Mouse (Mus musculus) intestine, postnatal 0 days (tissue): ENCODE data around the gene Il17c. TPM values are rescaled to one million over a fixed set of nuclear protein-coding genes. Genes with fewer than 3 reads are reported as not detected.

ENCODE experiments used
- ATAC-seq: fragments of 200-750 bp; cut with Nextera tagmentation; 2 replicates; pipeline ENCODE4 v1.8.0; 2017; ENCODE audit warnings: mild to moderate bottlenecking, moderate TSS enrichment, moderate library complexity
- H3K27ac ChIP-seq: fragments of 300-500 bp; sonication (generic); 2 replicates; pipeline ENCODE4 v1.5.1; 2014; ENCODE audit warnings: mild to moderate bottlenecking, low read depth, low read length, moderate library complexity
- H3K27me3 ChIP-seq: fragments of 300-500 bp; sonication (generic); replicated peaks from 2 replicates; pipeline ENCODE4 v1.6.1; 2014; ENCODE audit warnings: low read length, mixed read lengths; ENCODE audit not compliant: control insufficient read depth, insufficient read depth
- H3K36me3 ChIP-seq: fragments of 300-500 bp; sonication (generic); 2 replicates; pipeline ENCODE4 v1.6.1; 2014; ENCODE audit warnings: mild to moderate bottlenecking, moderate library complexity; ENCODE audit not compliant: control insufficient read depth, insufficient read depth
- H3K4me1 ChIP-seq: fragments of 300-500 bp; sonication (generic); replicated peaks from 2 replicates; pipeline ENCODE4 v1.6.1; 2014; ENCODE audit warnings: antibody characterized with exemption, low read length, mixed read lengths; ENCODE audit not compliant: control insufficient read depth, insufficient read depth
- H3K4me2 ChIP-seq: fragments of 300-500 bp; sonication (generic); replicated peaks from 2 replicates; pipeline ENCODE4 v1.6.1; 2014; ENCODE audit warnings: low read depth, mild to moderate bottlenecking, moderate library complexity
- H3K4me3 ChIP-seq: fragments of 300-500 bp; sonication (generic); 2 replicates; pipeline ENCODE4 v1.5.1; 2014; ENCODE audit warnings: low read depth, low read length
- H3K9ac ChIP-seq: fragments of 300-500 bp; sonication (generic); 2 replicates; pipeline ENCODE4 v1.6.1; 2014; ENCODE audit warnings: mild to moderate bottlenecking, low read depth, low read length
- H3K9me3 ChIP-seq: fragments of 300-500 bp; sonication (generic); 2 replicates; pipeline ENCODE4 v1.6.1; 2016; ENCODE audit warnings: mixed run types; ENCODE audit not compliant: control insufficient read depth
- CTCF ChIP-seq: sonication (generic); IDR thresholded peaks from 2 replicates; pipeline ENCODE4 v1.5.1; 2016; ENCODE audit warnings: low read depth, mild to moderate bottlenecking, control low read depth, antibody characterized with exemption, moderate library complexity
- WGBS: fragments of 180-500 bp; shearing (Covaris S2); extraction: QIAGEN DNeasy Blood & Tissue Kit; methylation state at CpG from one replicate; pipeline ENCODE4 v1.1.7; 2014; 5-methylcytosine and 5-hydroxymethylcytosine counted together
- polyA plus RNA-seq: library from polyadenylated mRNA; unstranded; fragments of >200 nt; fragmentation: Nextera tagmentation; extraction: Ambion mirVana; gene quantifications from 2 replicates; pipeline ENCODE4 v1.2.1, GENCODE M21; 2015

Gene Il17c
- polyA plus RNA-seq, 1 experiment from 2014 or later = not detected

- ATAC-seq = no peak
- no peaks in the 10 kb centered on the region for H3K9me3 ChIP-seq
- H3K27ac ChIP-seq = no peak overlapping the region
- peaks cover 3% of the 10 kb centered on the region; the same call in 1 of the 2 replicates for H3K4me1 ChIP-seq
- no peaks in the 10 kb centered on the region for H3K27me3 ChIP-seq
- H3K4me3 ChIP-seq = no peak overlapping the region
- TF ChIP-seq CTCF = no peak
- 84% methylated on average over 1 of the region's 1 CpGs for WGBS
- peaks cover 28% of the 10 kb centered on the region for H3K36me3 ChIP-seq
- H3K9ac ChIP-seq = no peak overlapping the region
- H3K4me2 ChIP-seq = no peak overlapping the region
Measured at GRCm38 (mm10) chr8:122441326-122441725, 19.5 kb downstream of the Il17c start.

- peak overlapping the region; percentile 58 for H3K4me3 ChIP-seq
- H3K9me3 ChIP-seq = no peaks in the 10 kb centered on the region
- no peaks in the 10 kb centered on the region for H3K27me3 ChIP-seq
- peak overlapping the region; percentile 99 for H3K4me2 ChIP-seq
- H3K4me1 ChIP-seq = peaks cover 3% of the 10 kb centered on the region; the same call in 1 of the 2 replicates
- H3K9ac ChIP-seq = peak overlapping the region; percentile 54
- 17% methylated on average over 7 of the region's 7 CpGs for WGBS
- H3K27ac ChIP-seq = no peak overlapping the region; the same call in 1 of the 2 replicates
- peaks cover 19% of the 10 kb centered on the region for H3K36me3 ChIP-seq
- ATAC-seq = no peak
- TF ChIP-seq CTCF = no peak
Measured at GRCm38 (mm10) chr8:122442356-122442755, 20.5 kb downstream of the Il17c start.

- Histone ChIP-seq H3K27ac (peak overlapping the region; percentile 47), H3K27me3 (no peaks in the 10 kb centered on the region), H3K36me3 (peaks cover 17% of the 10 kb centered on the region), H3K4me1 (peaks cover 3% of the 10 kb centered on the region; the same call in 1 of the 2 replicates), H3K9ac (peak overlapping the region; percentile 54), H3K9me3 (no peaks in the 10 kb centered on the region), H3K4me2 (peak overlapping the region; percentile 99), H3K4me3 (peak overlapping the region; percentile 58)
- WGBS = under 1% methylated on average over 12 of the region's 12 CpGs
- ATAC-seq = no peak; the same call in 1 of the 2 replicates
- TF ChIP-seq CTCF = no peak
Measured at GRCm38 (mm10) chr8:122442781-122443180, 21.0 kb downstream of the Il17c start.

GRCm38 (mm10) chr8:122443262-122444006 lies 21.6 kb downstream of the Il17c start, which contains the start of gene Mvd:
Gene Mvd (minus strand): TSS chr8:122443422.
- H3K36me3 ChIP-seq = peaks cover 14% of the 10 kb centered on the region
- peak; percentile 69 for TF ChIP-seq CTCF
- H3K27me3 ChIP-seq = no peaks in the 10 kb centered on the region
- peaks cover 3% of the 10 kb centered on the region; the same call in 1 of the 2 replicates for H3K4me1 ChIP-seq
- peak within 1 kb of the TSS; percentile 93 for H3K27ac ChIP-seq
- WGBS = under 1% methylated on average over 47 of the region's 47 CpGs
- H3K9ac ChIP-seq = peak within 1 kb of the TSS; percentile 64
- H3K4me2 ChIP-seq = peak within 1 kb of the TSS; percentile 99
- H3K9me3 ChIP-seq = no peaks in the 10 kb centered on the region
- peak; percentile 97 for ATAC-seq
- H3K4me3 ChIP-seq = peak within 1 kb of the TSS; percentile 58

- peaks cover 10% of the 10 kb centered on the region; the same call in 1 of the 2 replicates for H3K36me3 ChIP-seq
- H3K9me3 ChIP-seq = no peaks in the 10 kb centered on the region
- H3K4me1 ChIP-seq = peaks cover 3% of the 10 kb centered on the region; the same call in 1 of the 2 replicates
- peak overlapping the region; percentile 93 for H3K27ac ChIP-seq
- H3K4me2 ChIP-seq = peak overlapping the region; percentile 99
- no peaks in the 10 kb centered on the region for H3K27me3 ChIP-seq
- H3K4me3 ChIP-seq = peak overlapping the region; percentile 58
- 2% methylated on average over 19 of the region's 19 CpGs for WGBS
- ATAC-seq = peak; percentile 64
- H3K9ac ChIP-seq = peak overlapping the region; percentile 64
- TF ChIP-seq CTCF = no peak
Measured at GRCm38 (mm10) chr8:122444058-122444748, 22.4 kb downstream of the Il17c start.

- H3K9ac ChIP-seq = no peak overlapping the region
- no peaks in the 10 kb centered on the region for H3K27me3 ChIP-seq
- H3K4me2 ChIP-seq = peak overlapping the region; percentile 99; the same call in 1 of the 2 replicates
- no peak overlapping the region for H3K27ac ChIP-seq
- 0 out of 2 replicates have a peak, but pooled peaks cover under 1% of the 10 kb centered on the region for H3K36me3 ChIP-seq
- H3K9me3 ChIP-seq = no peaks in the 10 kb centered on the region
- peaks cover 3% of the 10 kb centered on the region; the same call in 1 of the 2 replicates for H3K4me1 ChIP-seq
- WGBS = 60% methylated on average over 3 of the region's 3 CpGs
- no peak for ATAC-seq
- TF ChIP-seq CTCF = peak; percentile 55
- H3K4me3 ChIP-seq = no peak overlapping the region
Measured at GRCm38 (mm10) chr8:122445203-122445602, 23.4 kb downstream of the Il17c start.
